Mouse (Mus musculus): ENCODE results near the gene Socs2.

- TF ChIP-seq POLR2A (IDR thresholded peaks at IDR 0.05; ENCODE audit: low read depth, low read length), result no peak
- no peak for TF ChIP-seq CTCF (IDR thresholded peaks at IDR 0.05; ENCODE audit: extremely low read depth, insufficient read depth, insufficient read length, insufficient replicate concordance)
Measured at GRCm38 (mm10) chr10:95404774-95405173, 12.2 kb downstream of the Socs2 start.

Measured in spleen, adult 2 months (tissue).